Mouse (Mus musculus) spleen, adult 2 months (tissue): ENCODE measurements around the gene Gata3. TPM values are rescaled to one million over a fixed set of nuclear protein-coding genes. Genes with fewer than 3 reads are reported as not detected.

Experiments
- DNase-seq, 2 experiments: peaks; one replicate each; pipeline versions ENCODE4 v3.0.0 to v3.0.0-alpha.2; 2012 to 2021; ENCODE audit warnings: low spot score in 2 of 2, low read depth in 1 of 2
- H3K27ac ChIP-seq: fragments of 200-500 bp; 2 replicates; pipeline ENCODE4 v1.5.1; 2012; ENCODE audit warnings: low read length, inconsistent platforms; ENCODE audit not compliant: insufficient read depth
- H3K27me3 ChIP-seq: fragments of 200-500 bp; 2 replicates; pipeline ENCODE4 v1.6.1; 2012; ENCODE audit warnings: mild to moderate bottlenecking, moderate library complexity, low read length, inconsistent platforms; ENCODE audit not compliant: control insufficient read depth, insufficient read depth
- H3K36me3 ChIP-seq: fragments of 200-500 bp; 2 replicates; pipeline ENCODE4 v1.6.1; 2012; ENCODE audit warnings: mild to moderate bottlenecking, low read length, inconsistent platforms; ENCODE audit not compliant: control insufficient read depth, insufficient read depth
- H3K4me1 ChIP-seq: fragments of 200-500 bp; 2 replicates; pipeline ENCODE4 v1.6.1; 2011; ENCODE audit warnings: inconsistent platforms; ENCODE audit not compliant: control insufficient read depth, insufficient read depth, insufficient read length
- H3K4me3 ChIP-seq: fragments of 200-500 bp; 2 replicates; pipeline ENCODE4 v1.5.1; 2011; ENCODE audit warnings: mild to moderate bottlenecking, inconsistent platforms; ENCODE audit not compliant: insufficient read depth, insufficient read length; ENCODE audit errors: extremely low read depth
- CTCF ChIP-seq: fragments of 200-500 bp; IDR thresholded peaks from 2 replicates; pipeline ENCODE4 v1.5.1; 2011; ENCODE audit warnings: mild to moderate bottlenecking, inconsistent platforms; ENCODE audit not compliant: insufficient read depth, insufficient read length, insufficient replicate concordance; ENCODE audit errors: extremely low read depth
- POLR2A ChIP-seq: fragments of 200-500 bp; IDR thresholded peaks from 2 replicates; pipeline ENCODE4 v1.6.1; 2011; ENCODE audit warnings: low read depth, low read length, inconsistent platforms
- WGBS: fragments of 180-500 bp; shearing (Covaris S2); methylation state at CpG from one replicate; pipeline ENCODE4 v1.1.7; 2018; 5-methylcytosine and 5-hydroxymethylcytosine counted together
- polyA plus RNA-seq: library from polyadenylated mRNA; depleted of rRNA; stranded (reverse); fragments of >200 nt; gene quantifications from 2 replicates; pipeline ENCODE4 v1.2.3, GENCODE M21; 2012

Gene Gata3
- polyA plus RNA-seq, 1 experiment, result 5.9 TPM

DNA sequence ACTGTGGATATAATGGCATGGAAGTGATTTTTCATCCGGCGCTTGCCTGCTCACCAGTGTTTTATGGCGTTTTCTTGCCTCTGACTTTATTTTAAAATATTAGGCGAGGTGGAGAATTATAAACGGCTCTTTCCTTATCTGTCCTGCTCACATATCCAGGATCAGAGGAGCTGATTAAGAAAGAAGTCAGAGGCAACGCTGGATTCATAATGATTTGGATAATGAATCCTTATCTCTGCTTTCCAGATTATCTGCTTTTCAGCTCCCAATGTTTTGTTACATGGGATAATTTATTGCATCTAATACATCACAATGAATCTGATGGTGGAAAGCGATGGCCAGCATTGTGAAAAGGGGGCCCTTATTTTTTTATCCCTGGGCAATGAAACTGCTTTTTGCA, 2.7 kb upstream of the Gata3 start:
- Histone ChIP-seq H3K27me3 (peaks cover 42% of the 10 kb centered on the region), H3K4me3 (no peak overlapping the region)
- 17% methylated on average over 7 of the region's 7 CpGs for WGBS

DNA sequence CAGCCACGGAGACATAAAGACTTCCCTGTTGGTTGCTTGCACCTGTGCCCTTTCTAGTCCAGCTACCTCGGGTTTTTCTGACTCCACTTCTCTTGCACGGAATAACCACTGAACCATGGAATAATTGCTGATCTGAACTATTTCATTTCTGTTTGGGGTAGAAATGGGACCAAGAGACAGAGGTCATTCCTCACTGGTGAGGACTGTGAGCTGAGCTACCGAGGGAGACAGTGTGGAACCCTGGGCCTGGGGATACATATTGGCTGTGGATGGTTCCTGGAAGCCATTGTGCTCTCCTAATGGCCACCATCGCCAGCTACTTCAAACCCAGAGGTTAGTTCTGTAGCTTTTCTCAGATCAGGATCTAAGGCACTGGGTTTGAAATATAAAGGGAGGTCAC, 1.1 kb upstream of the Gata3 start:
- Histone ChIP-seq H3K4me3 (no peak overlapping the region), H3K27me3 (peaks cover 34% of the 10 kb centered on the region)
- 10% methylated on average over 5 of the region's 5 CpGs for WGBS

More for the DNA sequence above, 2.7 kb upstream of the Gata3 start:
- Histone ChIP-seq H3K4me1 (peaks cover 12% of the 10 kb centered on the region; the same call in 1 of the 2 replicates), H3K36me3 (no peaks in the 10 kb centered on the region), H3K27ac (no peak overlapping the region)
- no peak for TF ChIP-seq CTCF
- no peak for TF ChIP-seq POLR2A
- no peak for DNase-seq

DNA sequence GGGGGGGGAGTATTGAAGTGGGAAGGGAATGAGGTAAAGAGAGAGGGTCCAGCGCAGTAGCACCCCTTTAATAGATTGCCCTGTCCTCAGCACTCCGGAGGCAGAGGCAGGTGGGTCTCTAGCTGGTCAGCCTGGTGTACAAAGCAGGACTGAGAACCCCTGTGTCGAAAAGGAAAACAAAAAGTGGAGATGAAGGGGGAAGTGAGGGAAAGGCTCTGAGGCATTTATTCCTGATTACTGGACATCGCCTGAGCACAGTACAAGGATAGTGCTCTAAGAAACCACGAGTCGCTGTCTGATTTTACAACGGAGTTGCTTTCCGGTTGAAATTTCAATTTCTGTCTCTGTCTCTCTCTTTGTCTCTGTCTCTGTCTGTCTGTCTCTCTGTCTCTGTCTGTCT, 417 bp upstream of the Gata3 start:
- Histone ChIP-seq H3K4me3 (no peak overlapping the region), H3K27me3 (peaks cover 33% of the 10 kb centered on the region)

More for the DNA sequence above, 1.1 kb upstream of the Gata3 start:
- no peak for DNase-seq
- no peaks in the 10 kb centered on the region for H3K36me3 ChIP-seq
- H3K27ac ChIP-seq, result no peak overlapping the region
- TF ChIP-seq CTCF (no peak), POLR2A (no peak)
- H3K4me1 ChIP-seq, result peaks cover 12% of the 10 kb centered on the region; the same call in 1 of the 2 replicates

DNA sequence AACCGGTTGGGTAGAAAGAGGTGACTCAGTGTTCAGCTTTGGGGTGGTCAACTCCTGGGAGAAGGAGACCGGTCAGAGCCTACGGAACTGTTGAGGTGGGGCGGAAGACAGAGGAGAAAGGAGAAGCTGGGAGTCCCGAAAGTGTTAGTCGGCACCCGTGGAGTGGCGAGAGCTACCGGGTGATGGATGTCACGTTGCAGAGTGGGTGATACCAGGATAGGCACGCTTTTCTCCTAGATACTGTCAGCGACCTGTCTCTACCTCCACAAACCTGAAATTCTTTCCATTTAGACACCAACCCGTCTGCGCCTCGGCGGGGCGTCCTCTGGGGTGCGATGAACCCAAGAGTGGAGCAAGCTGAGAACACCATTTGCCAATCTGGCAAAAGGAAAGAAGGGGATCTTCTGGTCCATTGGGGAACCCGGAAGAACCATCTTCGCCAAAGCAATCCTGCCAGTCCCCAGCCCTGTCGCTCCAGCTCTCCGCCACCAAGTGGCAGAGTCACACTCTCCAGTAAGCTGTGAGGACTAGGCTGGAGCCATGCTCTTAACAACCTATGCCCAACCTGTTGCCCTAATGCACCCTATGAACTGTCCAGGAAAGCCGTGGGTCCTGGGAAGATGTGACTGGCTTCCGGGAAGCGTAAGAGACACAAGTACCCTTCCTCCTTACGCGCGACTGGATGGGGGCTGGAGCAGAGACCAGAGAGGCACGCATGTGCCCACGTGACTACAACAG, 752 bp downstream of the Gata3 start, which contains the start of gene 9230102O04Rik:
9230102O04Rik (minus strand) TSS at position 628 of the 738 bp plus-strand sequence.
- peak within 1 kb of the TSS; percentile 31; the same call in 1 of the 2 replicates for H3K4me3 ChIP-seq
- peaks cover 12% of the 10 kb centered on the region; the same call in 1 of the 2 replicates for H3K4me1 ChIP-seq
- 0 out of 2 replicates have a peak, but pooled peaks have one; percentile 13 for TF ChIP-seq CTCF
- no peak for TF ChIP-seq POLR2A
- peaks cover 34% of the 10 kb centered on the region for H3K27me3 ChIP-seq
- no peak for DNase-seq
- 4% methylated on average over 30 of the region's 30 CpGs for WGBS
- no peak within 1 kb of the TSS for H3K27ac ChIP-seq
- no peaks in the 10 kb centered on the region for H3K36me3 ChIP-seq

More for the DNA sequence above, 417 bp upstream of the Gata3 start:
- WGBS, result 14% methylated on average over 8 of the region's 8 CpGs
- TF ChIP-seq CTCF, result no peak
- no peak for TF ChIP-seq POLR2A
- no peak overlapping the region for H3K27ac ChIP-seq
- DNase-seq, result no peak
- no peaks in the 10 kb centered on the region for H3K36me3 ChIP-seq
- H3K4me1 ChIP-seq, result peaks cover 12% of the 10 kb centered on the region; the same call in 1 of the 2 replicates

DNA sequence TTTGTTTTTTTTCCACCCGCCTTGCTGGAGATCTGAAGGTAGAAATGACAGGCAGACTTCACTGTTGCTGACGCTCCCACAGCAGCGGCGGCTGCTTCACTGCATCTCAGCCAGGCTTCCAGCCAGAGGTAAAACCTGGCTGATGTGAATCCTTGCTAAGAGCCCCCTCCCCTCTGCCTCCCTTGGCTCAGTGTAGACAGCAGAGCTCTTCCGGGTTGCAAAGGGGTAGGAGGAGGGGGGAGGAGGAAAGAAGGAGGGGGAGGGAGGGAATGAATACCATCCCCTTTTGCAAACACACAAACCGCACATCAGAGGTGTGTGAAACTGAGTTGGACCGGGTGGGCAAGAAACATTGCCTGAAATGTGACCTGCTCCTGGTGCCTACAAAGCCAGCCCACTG, 2.2 kb downstream of the Gata3 start:
- Histone ChIP-seq H3K4me1 (peaks cover 18% of the 10 kb centered on the region; the same call in 1 of the 2 replicates), H3K36me3 (no peaks in the 10 kb centered on the region), H3K4me3 (no peak overlapping the region), H3K27me3 (peaks cover 42% of the 10 kb centered on the region), H3K27ac (no peak overlapping the region)
- no peak for DNase-seq
- 8% methylated on average over 7 of the region's 7 CpGs for WGBS
- no peak for TF ChIP-seq CTCF
- TF ChIP-seq POLR2A, result no peak

DNA sequence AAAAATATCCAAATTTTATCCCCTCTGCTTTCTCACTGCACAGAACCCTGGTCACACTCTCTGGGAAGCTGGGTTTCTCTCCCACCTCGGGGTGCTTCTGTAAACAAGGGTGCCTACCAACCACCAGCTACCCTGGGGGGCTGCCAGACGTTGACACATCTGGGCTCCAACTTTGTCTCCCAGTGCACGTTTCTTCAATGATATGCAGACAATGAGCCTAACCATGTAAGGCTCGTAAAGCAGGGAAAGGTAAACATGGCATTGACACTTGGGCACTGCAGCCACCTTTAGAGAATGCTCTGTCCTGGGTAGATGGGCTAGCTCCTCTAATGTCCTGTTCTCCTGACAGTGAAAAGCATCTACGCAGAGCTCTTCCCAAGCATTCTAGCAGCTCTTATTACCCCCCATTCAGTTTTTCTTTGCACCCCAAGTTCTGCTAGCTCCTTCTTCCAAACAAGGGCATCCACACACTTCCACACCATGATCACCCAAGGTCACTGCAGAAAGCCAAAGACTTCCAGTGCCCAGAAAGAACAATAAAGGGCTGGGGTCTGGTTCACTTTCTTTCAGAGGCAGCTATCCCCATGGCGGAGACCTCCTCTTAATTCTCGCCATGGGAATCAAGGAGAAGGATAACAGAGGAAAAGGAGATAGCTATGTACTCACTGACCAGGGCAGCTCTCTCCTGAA, 2.8 kb downstream of the Gata3 start:
- Histone ChIP-seq H3K27me3 (peaks cover 48% of the 10 kb centered on the region), H3K4me1 (peaks cover 21% of the 10 kb centered on the region; the same call in 1 of the 2 replicates)
- DNase-seq, result no peak

More for the DNA sequence above, 2.8 kb downstream of the Gata3 start:
- H3K4me3 ChIP-seq, result no peak overlapping the region
- no peak overlapping the region for H3K27ac ChIP-seq
- no peaks in the 10 kb centered on the region for H3K36me3 ChIP-seq
- TF ChIP-seq POLR2A (no peak), CTCF (no peak)
- WGBS, result 37% methylated on average over 7 of the region's 7 CpGs
